Mouse (Mus musculus): ENCODE results near the gene Gm43517. TPM values are rescaled to one million over a fixed set of nuclear protein-coding genes. Genes with fewer than 3 reads are reported as not detected.

Gm43517 gene
- total RNA-seq, 2 experiments from 2014 or later, result not detected

GRCm38 (mm10) chr12:49400036-49400852, 15.3 kb downstream of the Gm43517 start:
- ATAC-seq (replicated peaks; ENCODE audit: poor library complexity, severe bottlenecking), result no peak

DNA sequence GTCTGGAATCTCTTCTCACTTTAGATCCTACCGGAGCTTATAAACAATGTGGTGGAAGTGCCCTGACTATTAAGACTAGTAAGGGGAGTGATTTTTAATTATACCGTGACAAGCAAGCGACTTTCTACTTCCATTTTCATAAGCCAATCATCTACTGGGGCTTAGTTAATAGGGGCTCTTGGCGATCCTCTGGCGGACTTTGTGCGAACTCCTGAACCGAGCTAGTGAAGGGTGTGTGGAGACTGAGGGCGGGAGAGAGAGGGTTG, 15.8 kb downstream of the Gm43517 start:
- ATAC-seq (replicated peaks; ENCODE audit: poor library complexity, severe bottlenecking), result no peak

GRCm38 (mm10) chr12:49401119-49401795, 16.3 kb downstream of the Gm43517 start:
- ATAC-seq (replicated peaks; ENCODE audit: poor library complexity, severe bottlenecking), result peak; percentile 30; the same call in 1 of the 2 replicates

DNA sequence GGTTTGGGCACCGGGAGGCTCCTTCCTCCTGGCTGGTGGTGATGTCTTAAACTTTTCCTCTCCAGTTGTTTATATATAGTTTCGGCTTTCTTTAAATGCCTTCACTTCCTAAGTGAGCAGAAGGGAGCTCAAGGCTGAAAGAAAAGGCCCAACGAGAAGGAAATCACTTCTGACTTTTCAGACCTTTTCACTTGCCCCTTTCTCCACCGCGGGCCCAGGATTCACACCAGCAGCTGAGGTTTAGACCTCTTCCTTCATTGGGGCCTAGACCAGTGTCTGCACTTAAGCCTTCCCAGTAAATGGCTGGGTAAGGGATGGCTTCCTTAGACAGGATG, 16.8 kb downstream of the Gm43517 start:
- no peak for ATAC-seq (replicated peaks; ENCODE audit: poor library complexity, severe bottlenecking)

DNA sequence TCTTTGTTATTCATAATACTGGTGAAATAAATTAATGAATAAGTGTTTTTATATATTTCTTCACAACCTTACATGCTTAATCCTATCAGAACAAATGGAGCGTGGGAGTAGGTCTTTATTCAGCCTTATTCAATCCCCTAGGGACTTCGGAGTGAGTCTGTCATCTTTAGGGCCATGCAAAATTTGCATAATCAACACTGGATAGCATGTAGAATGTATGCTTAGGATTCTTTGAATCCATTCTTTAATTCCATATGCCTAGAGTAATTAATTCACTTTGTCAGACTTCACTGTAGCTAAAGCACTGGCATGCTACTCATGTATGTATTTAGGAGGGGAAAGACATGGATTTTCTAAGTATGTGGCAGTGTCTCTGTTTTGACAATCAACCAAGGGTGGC, 24.9 kb downstream of the Gm43517 start:
- no peak for ATAC-seq (replicated peaks; ENCODE audit: poor library complexity, severe bottlenecking)

DNA sequence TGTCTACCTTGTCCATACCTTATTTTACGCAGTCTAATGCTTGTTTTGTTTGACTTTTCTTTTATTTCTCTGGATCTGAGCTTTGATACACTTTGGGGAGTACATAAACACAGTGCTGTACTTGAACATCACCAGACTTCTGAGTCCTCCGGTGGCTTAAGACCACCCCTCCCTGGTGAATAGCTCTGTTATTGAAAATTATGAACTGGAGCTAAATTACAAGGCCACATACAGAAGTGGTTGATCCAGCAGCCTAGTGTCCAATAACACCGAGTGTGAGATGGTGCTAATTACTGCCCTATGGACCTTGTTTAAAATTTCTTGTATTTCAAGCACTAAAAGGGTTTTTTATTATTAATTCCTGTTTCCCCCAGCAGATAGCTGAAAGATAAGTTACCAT, 33.0 kb downstream of the Gm43517 start:
- ATAC-seq (replicated peaks; ENCODE audit: poor library complexity, severe bottlenecking), result no peak

Other genes with a start within 250 kb of the Gm43517 start
- gene Foxg1, start 2.5 kb upstream of the Gm43517 start, total RNA-seq (2014; fragmentation: Nextera tagmentation), result not detected in 2 replicates
- not detected in 2 replicates for gene Foxg1, start 2.5 kb upstream of the Gm43517 start, total RNA-seq (2017)

Measured in granulocyte monocyte progenitor cell, adult 5-6 weeks (primary cell).